Mouse (Mus musculus): ENCODE measurements around the gene 2310039H08Rik. TPM values are rescaled to one million over a fixed set of nuclear protein-coding genes. Genes with fewer than 3 reads are reported as not detected.
"Not testable (repeated sequence)": the region's sequence is repeated elsewhere in the genome, so short reads cannot be mapped to it uniquely, and the experiment has no call there.

2310039H08Rik gene
- polyA plus RNA-seq, 1 experiment from 2014 or later = 41.7 TPM

DNA sequence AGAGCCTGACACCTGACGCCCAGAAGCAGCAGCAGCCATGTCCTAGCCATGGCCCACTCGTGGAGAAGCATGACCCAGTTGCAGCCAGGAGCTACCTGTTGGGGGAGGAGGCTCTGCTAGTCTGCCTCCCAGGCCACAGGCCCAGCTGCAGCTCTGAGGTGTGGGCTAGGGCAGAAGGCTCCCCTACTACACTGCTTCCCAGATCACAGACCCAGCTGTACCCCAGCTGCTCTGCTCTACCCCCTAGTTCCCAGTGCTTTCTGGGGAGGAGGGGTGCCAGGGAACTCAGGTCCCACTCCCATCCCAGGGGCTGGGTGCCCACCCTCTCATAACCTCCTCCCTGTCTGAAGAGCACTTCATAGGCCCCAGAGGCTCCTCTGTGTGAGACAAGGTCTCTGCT, 8.9 kb upstream of the 2310039H08Rik start, which contains the start of gene Ptcra:
Ptcra (minus strand) TSS at position 169 of the 400 bp plus-strand sequence.
- no peaks in the 10 kb centered on the region for H3K4me1 ChIP-seq (replicated peaks)
- no peak within 1 kb of the TSS for H3K27ac ChIP-seq (ENCODE audit: poor library complexity, severe bottlenecking)
- no peak within 1 kb of the TSS for H3K4me3 ChIP-seq
- H3K9ac ChIP-seq = no peak within 1 kb of the TSS
- WGBS = 50% methylated on average over 2 of the region's 2 CpGs
- ATAC-seq (ENCODE audit: insufficient number of reproducible peaks, low FRiP score) = no peak
- H3K36me3 ChIP-seq = no peaks in the 10 kb centered on the region
- no peaks in the 10 kb centered on the region for H3K27me3 ChIP-seq (replicated peaks)
- no peak within 1 kb of the TSS for H3K4me2 ChIP-seq
- no peaks in the 10 kb centered on the region for H3K9me3 ChIP-seq (replicated peaks)

GRCm38 (mm10) chr17:46764916-46765315, 7.5 kb upstream of the 2310039H08Rik start:
- not testable (repeated sequence) for H3K4me3 ChIP-seq; H3K27ac ChIP-seq (ENCODE audit: poor library complexity, severe bottlenecking); H3K36me3 ChIP-seq; H3K9me3 ChIP-seq (replicated peaks); H3K4me2 ChIP-seq; H3K4me1 ChIP-seq (replicated peaks); H3K9ac ChIP-seq; ATAC-seq (ENCODE audit: insufficient number of reproducible peaks, low FRiP score); H3K27me3 ChIP-seq (replicated peaks)
- WGBS = 58% methylated on average over 9 of the region's 9 CpGs

DNA sequence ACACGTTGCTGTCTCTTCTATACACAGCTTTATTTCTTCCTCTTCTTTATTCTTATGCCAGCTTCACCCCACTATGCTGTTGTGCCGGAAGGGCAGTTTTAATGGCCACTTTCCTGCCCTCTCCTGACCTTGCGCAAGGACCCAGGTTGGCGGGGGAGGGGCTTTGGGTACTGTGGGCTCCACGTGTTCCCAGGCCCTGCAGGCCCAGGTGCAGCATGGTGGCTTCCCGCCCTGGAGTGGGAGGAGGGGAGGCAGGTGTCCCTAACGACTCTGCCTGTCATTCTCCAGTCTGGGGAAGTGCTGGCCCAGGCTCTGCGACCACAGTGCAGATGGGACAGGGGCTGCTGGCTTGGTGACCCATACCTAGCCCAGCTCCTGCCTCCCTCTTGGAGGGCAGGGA, 4.6 kb upstream of the 2310039H08Rik start:
- 59% methylated on average over 8 of the region's 8 CpGs for WGBS
- Histone ChIP-seq H3K9ac (no peak overlapping the region), H3K4me1 (replicated peaks) (peaks cover 6% of the 10 kb centered on the region), H3K36me3 (no peaks in the 10 kb centered on the region), H3K4me3 (no peak overlapping the region), H3K9me3 (replicated peaks) (no peaks in the 10 kb centered on the region), H3K27ac (ENCODE audit: poor library complexity, severe bottlenecking) (no peak overlapping the region), H3K27me3 (replicated peaks) (no peaks in the 10 kb centered on the region), H3K4me2 (no peak overlapping the region)
- ATAC-seq (ENCODE audit: insufficient number of reproducible peaks, low FRiP score) = no peak

DNA sequence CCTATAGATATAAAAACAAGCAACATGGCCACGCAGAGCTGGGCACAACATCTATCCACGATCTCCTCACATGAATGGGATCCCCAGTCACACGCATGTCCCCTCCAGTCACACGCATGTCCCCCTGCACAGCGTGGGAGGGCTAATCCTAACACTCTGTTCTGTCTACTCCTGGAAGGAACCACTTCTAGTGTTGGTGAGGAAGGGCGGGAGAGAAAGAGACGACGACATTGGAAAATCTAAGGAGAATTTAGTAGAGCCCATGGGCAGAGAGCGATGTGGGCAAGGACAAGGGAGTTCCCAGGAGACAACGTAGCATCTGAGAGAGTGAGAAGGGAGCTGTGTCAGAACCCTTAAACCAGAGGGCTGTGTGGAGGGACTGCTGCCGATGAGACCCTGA, 1.9 kb upstream of the 2310039H08Rik start:
- H3K9ac ChIP-seq = no peak overlapping the region
- no peak for ATAC-seq (ENCODE audit: insufficient number of reproducible peaks, low FRiP score)
- H3K27ac ChIP-seq (ENCODE audit: poor library complexity, severe bottlenecking) = no peak overlapping the region
- no peak overlapping the region for H3K4me2 ChIP-seq
- no peak overlapping the region for H3K4me3 ChIP-seq
- H3K4me1 ChIP-seq (replicated peaks) = peaks cover 17% of the 10 kb centered on the region
- peaks cover 14% of the 10 kb centered on the region for H3K36me3 ChIP-seq
- WGBS = 88% methylated on average over 11 of the region's 11 CpGs
- no peaks in the 10 kb centered on the region for H3K9me3 ChIP-seq (replicated peaks)
- H3K27me3 ChIP-seq (replicated peaks) = no peaks in the 10 kb centered on the region

GRCm38 (mm10) chr17:46771025-46771424, 1.4 kb upstream of the 2310039H08Rik start:
- H3K4me3 ChIP-seq = no peak overlapping the region
- no peak overlapping the region for H3K27ac ChIP-seq (ENCODE audit: poor library complexity, severe bottlenecking)
- WGBS = 81% methylated on average over 4 of the region's 4 CpGs
- ATAC-seq (ENCODE audit: insufficient number of reproducible peaks, low FRiP score) = no peak
- no peak overlapping the region for H3K4me2 ChIP-seq
- peaks cover 18% of the 10 kb centered on the region for H3K36me3 ChIP-seq
- no peaks in the 10 kb centered on the region for H3K9me3 ChIP-seq (replicated peaks)
- H3K4me1 ChIP-seq (replicated peaks) = peaks cover 17% of the 10 kb centered on the region
- H3K9ac ChIP-seq = no peak overlapping the region
- H3K27me3 ChIP-seq (replicated peaks) = no peaks in the 10 kb centered on the region

DNA sequence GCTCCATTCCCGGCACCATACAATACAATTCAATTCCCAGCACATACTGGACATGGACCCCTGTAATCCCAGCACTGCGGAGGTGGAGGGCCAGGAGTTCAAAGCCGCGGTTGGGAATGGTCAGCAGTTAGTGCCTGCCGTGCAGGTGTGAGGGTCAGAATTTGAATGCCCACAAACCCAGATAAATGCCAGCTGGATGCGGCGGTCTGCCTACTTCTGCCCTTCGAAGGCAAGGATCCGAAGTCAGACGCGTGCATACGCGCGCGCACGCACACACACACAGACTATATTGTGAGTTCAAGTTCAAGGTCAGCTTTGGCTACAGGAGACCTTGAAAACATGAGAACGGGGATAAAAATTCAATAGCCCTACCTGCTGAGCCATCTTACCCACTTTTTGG, 819 bp upstream of the 2310039H08Rik start:
- Histone ChIP-seq H3K4me2 (peak overlapping the region; percentile 82), H3K27ac (ENCODE audit: poor library complexity, severe bottlenecking) (no peak overlapping the region), H3K36me3 (peaks cover 24% of the 10 kb centered on the region), H3K9ac (peak overlapping the region; percentile 83), H3K9me3 (replicated peaks) (no peaks in the 10 kb centered on the region), H3K27me3 (replicated peaks) (no peaks in the 10 kb centered on the region), H3K4me1 (replicated peaks) (peaks cover 17% of the 10 kb centered on the region), H3K4me3 (peak overlapping the region; percentile 85)
- ATAC-seq (ENCODE audit: insufficient number of reproducible peaks, low FRiP score) = no peak
- WGBS = 56% methylated on average over 17 of the region's 17 CpGs

- H3K36me3 ChIP-seq = peaks cover 28% of the 10 kb centered on the region
- peak overlapping the region; percentile 83 for H3K9ac ChIP-seq
- no peak for ATAC-seq (ENCODE audit: insufficient number of reproducible peaks, low FRiP score)
- peaks cover 17% of the 10 kb centered on the region for H3K4me1 ChIP-seq (replicated peaks)
- H3K9me3 ChIP-seq (replicated peaks) = no peaks in the 10 kb centered on the region
- H3K4me3 ChIP-seq = peak overlapping the region; percentile 85
- H3K27ac ChIP-seq (ENCODE audit: poor library complexity, severe bottlenecking) = peak overlapping the region; percentile 68
- 8% methylated on average over 5 of the region's 5 CpGs for WGBS
- peak overlapping the region; percentile 82 for H3K4me2 ChIP-seq
- H3K27me3 ChIP-seq (replicated peaks) = no peaks in the 10 kb centered on the region
Measured at GRCm38 (mm10) chr17:46772038-46772403, 414 bp upstream of the 2310039H08Rik start.

DNA sequence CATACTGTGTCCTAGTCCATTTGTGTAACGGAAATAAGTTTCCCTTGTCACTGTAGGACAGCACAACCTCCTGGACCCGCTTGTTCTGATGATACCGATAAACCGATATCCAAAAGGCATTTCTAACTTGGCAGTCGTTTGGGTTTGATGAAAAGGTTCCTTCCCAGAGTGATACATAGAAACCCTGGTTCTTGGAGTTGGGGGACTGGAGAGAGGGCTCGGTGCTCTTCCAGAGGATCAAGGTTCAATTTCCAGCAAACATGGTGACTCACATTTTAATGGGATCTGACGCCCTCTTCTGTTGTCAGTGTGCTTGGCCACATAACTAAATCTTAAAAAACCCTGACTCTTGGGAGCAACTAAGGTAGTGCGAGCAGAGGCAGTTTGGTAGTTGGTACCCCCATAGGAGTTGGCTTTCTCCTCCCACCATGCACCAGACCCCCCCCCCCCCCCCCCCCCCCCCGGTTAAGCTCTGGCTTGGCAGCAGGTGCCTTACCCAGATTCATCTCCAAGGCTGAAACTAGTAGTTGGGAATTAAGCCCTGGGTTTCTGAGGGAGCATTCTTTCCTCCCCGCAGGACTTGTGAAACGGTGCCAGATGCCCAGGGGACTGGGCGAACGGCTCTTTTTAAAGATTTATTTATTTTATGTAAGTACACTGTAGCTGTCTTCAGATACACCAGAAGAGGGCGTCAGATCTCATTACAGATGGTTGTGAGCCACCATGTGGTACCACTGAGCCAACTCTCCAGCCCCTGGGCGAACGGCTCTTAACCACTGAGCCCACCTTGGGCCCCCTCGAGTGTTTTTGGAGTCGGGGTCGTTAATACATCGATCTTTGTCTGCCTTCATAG, 1.1 kb downstream of the 2310039H08Rik start:
- Histone ChIP-seq H3K27me3 (replicated peaks) (no peaks in the 10 kb centered on the region), H3K4me3 (peak overlapping the region; percentile 85), H3K4me2 (peak overlapping the region; percentile 82), H3K36me3 (peaks cover 43% of the 10 kb centered on the region), H3K4me1 (replicated peaks) (peaks cover 17% of the 10 kb centered on the region), H3K9ac (peak overlapping the region; percentile 83), H3K9me3 (replicated peaks) (no peaks in the 10 kb centered on the region), H3K27ac (ENCODE audit: poor library complexity, severe bottlenecking) (peak overlapping the region; percentile 68)
- 10% methylated on average over 19 of the region's 20 CpGs for WGBS
- ATAC-seq (ENCODE audit: insufficient number of reproducible peaks, low FRiP score) = no peak

GRCm38 (mm10) chr17:46774131-46774472, 1.7 kb downstream of the 2310039H08Rik start:
- peaks cover 17% of the 10 kb centered on the region for H3K4me1 ChIP-seq (replicated peaks)
- H3K27me3 ChIP-seq (replicated peaks) = no peaks in the 10 kb centered on the region
- H3K36me3 ChIP-seq = peaks cover 49% of the 10 kb centered on the region
- no peak overlapping the region for H3K27ac ChIP-seq (ENCODE audit: poor library complexity, severe bottlenecking)
- peak overlapping the region; percentile 82 for H3K4me2 ChIP-seq
- 0 out of 2 replicates have a peak overlapping the region, but pooled peaks have one; percentile 85 for H3K4me3 ChIP-seq
- 48% methylated on average over 2 of the region's 2 CpGs for WGBS
- ATAC-seq (ENCODE audit: insufficient number of reproducible peaks, low FRiP score) = no peak
- H3K9me3 ChIP-seq (replicated peaks) = no peaks in the 10 kb centered on the region
- no peak overlapping the region for H3K9ac ChIP-seq

- no peaks in the 10 kb centered on the region for H3K27me3 ChIP-seq (replicated peaks)
- H3K9ac ChIP-seq = no peak overlapping the region
- H3K27ac ChIP-seq (ENCODE audit: poor library complexity, severe bottlenecking) = no peak overlapping the region
- peaks cover 59% of the 10 kb centered on the region for H3K36me3 ChIP-seq
- no peak overlapping the region for H3K4me2 ChIP-seq
- H3K9me3 ChIP-seq (replicated peaks) = no peaks in the 10 kb centered on the region
- ATAC-seq (ENCODE audit: insufficient number of reproducible peaks, low FRiP score) = no peak
- 93% methylated on average over 9 of the region's 9 CpGs for WGBS
- no peak overlapping the region for H3K4me3 ChIP-seq
- H3K4me1 ChIP-seq (replicated peaks) = peaks cover 17% of the 10 kb centered on the region
Measured at GRCm38 (mm10) chr17:46775070-46775469, 2.6 kb downstream of the 2310039H08Rik start.

DNA sequence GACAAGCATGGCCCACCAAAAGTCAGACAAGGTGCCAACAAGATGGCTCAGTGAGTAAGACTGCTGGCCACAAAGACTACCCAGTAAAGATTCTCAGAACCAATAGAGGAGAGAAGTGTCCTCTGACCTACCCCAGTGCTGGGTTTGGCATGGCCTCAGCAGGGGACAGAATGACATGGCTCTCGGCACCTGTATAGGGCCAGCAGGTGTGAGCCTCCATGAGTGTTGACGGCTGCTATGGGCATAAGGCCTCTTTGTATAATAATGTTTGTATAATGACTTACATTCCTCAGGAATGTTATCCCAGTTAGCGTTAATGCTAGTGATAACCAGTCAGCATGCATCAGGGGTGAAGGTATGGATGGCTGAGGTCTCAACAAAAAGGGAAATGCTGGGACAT, 3.7 kb downstream of the 2310039H08Rik start:
- no peak overlapping the region for H3K4me3 ChIP-seq
- H3K4me1 ChIP-seq (replicated peaks) = peaks cover 23% of the 10 kb centered on the region
- H3K9me3 ChIP-seq (replicated peaks) = no peaks in the 10 kb centered on the region
- WGBS = 72% methylated on average over 3 of the region's 3 CpGs
- H3K36me3 ChIP-seq = peaks cover 66% of the 10 kb centered on the region
- no peak overlapping the region for H3K9ac ChIP-seq
- no peaks in the 10 kb centered on the region for H3K27me3 ChIP-seq (replicated peaks)
- ATAC-seq (ENCODE audit: insufficient number of reproducible peaks, low FRiP score) = no peak
- H3K27ac ChIP-seq (ENCODE audit: poor library complexity, severe bottlenecking) = no peak overlapping the region
- no peak overlapping the region for H3K4me2 ChIP-seq
